Mouse (Mus musculus): ENCODE measurements around the gene Bglap3.
A peak's percentile ranks its signal among the peaks of the same experiment; 100 is the strongest.
"Not testable (repeated sequence)": the region's sequence is repeated elsewhere in the genome, so short reads cannot be mapped to it uniquely, and the experiment has no call there.

Gene Bglap3

GRCm38 (mm10) chr3:88372643-88373042 is at the start of gene Bglap3:
Gene Bglap3, minus strand, starts transcription at chr3:88372743.
- not testable (repeated sequence) for DNase-seq

GRCm38 (mm10) chr3:88422020-88422720 is 49.6 kb upstream of the Bglap3 start:
- DNase-seq: peak; percentile 77

GRCm38 (mm10) chr3:88420771-88421170 is 48.2 kb upstream of the Bglap3 start:
- DNase-seq: no peak

GRCm38 (mm10) chr3:88418016-88418415 is 45.5 kb upstream of the Bglap3 start:
- no peak for DNase-seq

- DNase-seq: no peak
Measured at GRCm38 (mm10) chr3:88415668-88416067, 43.1 kb upstream of the Bglap3 start.

GRCm38 (mm10) chr3:88412636-88413035 is 40.1 kb upstream of the Bglap3 start:
- DNase-seq: no peak

- DNase-seq: no peak
Measured at GRCm38 (mm10) chr3:88411681-88412080, 39.1 kb upstream of the Bglap3 start.

GRCm38 (mm10) chr3:88410645-88411031 is 38.1 kb upstream of the Bglap3 start:
- DNase-seq: no peak

- DNase-seq: peak; percentile 86
Measured at GRCm38 (mm10) chr3:88409741-88410644, 37.5 kb upstream of the Bglap3 start, which contains the start of gene Pmf1. Gene Pmf1, minus strand, starts transcription at chr3:88410331.

- DNase-seq: no peak
Measured at GRCm38 (mm10) chr3:88408953-88409352, 36.4 kb upstream of the Bglap3 start.

- DNase-seq: no peak
Measured at GRCm38 (mm10) chr3:88407529-88407928, 35.0 kb upstream of the Bglap3 start.

GRCm38 (mm10) chr3:88407090-88407489 is 34.5 kb upstream of the Bglap3 start:
- peak; percentile 79 for DNase-seq

GRCm38 (mm10) chr3:88403522-88404230 is 31.1 kb upstream of the Bglap3 start:
- no peak for DNase-seq

- peak; percentile 91 for DNase-seq
Measured at GRCm38 (mm10) chr3:88398666-88399065, 26.1 kb upstream of the Bglap3 start.

GRCm38 (mm10) chr3:88395742-88396141 is 23.2 kb upstream of the Bglap3 start:
- no peak for DNase-seq

GRCm38 (mm10) chr3:88395288-88395687 is 22.7 kb upstream of the Bglap3 start:
- DNase-seq: no peak

GRCm38 (mm10) chr3:88393776-88394375 is 21.3 kb upstream of the Bglap3 start:
- no peak for DNase-seq

- no peak for DNase-seq
Measured at GRCm38 (mm10) chr3:88384364-88384763, 11.8 kb upstream of the Bglap3 start, which contains the start of gene Bglap. Gene Bglap, minus strand, starts transcription at chr3:88384464.

GRCm38 (mm10) chr3:88382383-88382782 is 9.8 kb upstream of the Bglap3 start:
- DNase-seq: not testable (repeated sequence)

GRCm38 (mm10) chr3:88381389-88382315 is 9.1 kb upstream of the Bglap3 start:
- DNase-seq: not testable (repeated sequence)

- not testable (repeated sequence) for DNase-seq
Measured at GRCm38 (mm10) chr3:88378599-88378998, 6.1 kb upstream of the Bglap3 start, which contains the start of gene Bglap2. Gene Bglap2, minus strand, starts transcription at chr3:88378699.
